Mouse (Mus musculus): ENCODE measurements around the gene Gm11172. TPM values are rescaled to one million over a fixed set of nuclear protein-coding genes. Genes with fewer than 3 reads are reported as not detected.
"Not testable (repeated sequence)": the region's sequence is repeated elsewhere in the genome, so short reads cannot be mapped to it uniquely, and the experiment has no call there.

Gene Gm11172
- polyA plus RNA-seq, 1 experiment from 2014 or later, result not detected

DNA sequence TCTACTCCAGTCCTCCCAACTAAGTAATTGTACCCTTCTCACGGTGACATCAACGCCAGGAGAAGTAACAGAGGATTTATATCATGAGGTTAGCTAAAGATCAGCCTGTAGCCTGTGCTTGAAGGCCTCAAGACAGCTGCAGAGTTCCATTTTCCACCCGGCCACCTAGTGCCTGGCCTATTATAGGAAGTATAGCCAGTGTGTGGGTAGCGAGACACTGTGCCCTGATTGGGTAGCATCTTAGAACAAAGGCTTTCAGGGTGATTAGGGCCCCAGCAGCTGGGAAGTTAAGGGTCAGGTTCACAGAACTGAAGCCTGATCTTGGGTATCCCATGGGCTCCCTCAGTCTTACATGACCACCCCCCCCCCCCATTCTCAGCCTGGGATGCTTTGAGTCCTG is 23.8 kb upstream of the Gm11172 start:
- Histone ChIP-seq H3K9me3 (ENCODE audit: control insufficient read depth, low read length) (no peaks in the 10 kb centered on the region), H3K4me2 (replicated peaks; ENCODE audit: low read depth, low read length) (no peak overlapping the region), H3K9ac (ENCODE audit: low read depth, low read length) (no peak overlapping the region), H3K4me3 (ENCODE audit: low read length) (no peak overlapping the region), H3K27ac (ENCODE audit: low read depth, low read length) (no peak overlapping the region), H3K4me1 (ENCODE audit: control insufficient read depth, insufficient read depth, low read length) (peaks cover 10% of the 10 kb centered on the region), H3K27me3 (ENCODE audit: control insufficient read depth, insufficient read depth, low read length) (no peaks in the 10 kb centered on the region), H3K36me3 (ENCODE audit: control insufficient read depth, insufficient read depth, low read length) (no peaks in the 10 kb centered on the region)
- 41% methylated on average over 4 of the region's 4 CpGs for WGBS
- ATAC-seq (ENCODE audit: low FRiP score, low TSS enrichment), result no peak

DNA sequence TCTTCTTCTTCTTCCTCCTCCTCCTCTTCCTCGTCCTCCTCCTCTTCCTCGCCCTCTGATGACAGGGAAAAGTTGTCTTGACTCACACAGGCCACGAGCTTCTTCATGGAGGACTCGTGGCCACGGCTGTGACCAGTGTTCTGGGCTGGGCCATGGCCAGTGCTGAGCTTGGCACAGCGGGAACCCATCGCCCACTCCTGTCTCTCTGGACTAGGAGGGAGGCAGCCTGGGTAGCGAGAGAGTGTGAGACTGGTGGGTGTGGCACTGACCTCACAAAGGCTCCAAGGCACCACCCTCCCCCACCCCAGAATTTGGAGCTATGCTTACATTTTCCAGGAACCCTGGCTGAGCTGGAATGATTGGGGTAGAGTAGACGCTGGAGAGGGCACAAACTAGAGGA is 22.0 kb upstream of the Gm11172 start, which contains the start of gene Prm3:
Gene Prm3 (minus strand): TSS at position 213 of the 400 bp plus-strand sequence.
- Histone ChIP-seq H3K4me2 (replicated peaks; ENCODE audit: low read depth, low read length) (no peak within 1 kb of the TSS), H3K4me1 (ENCODE audit: control insufficient read depth, insufficient read depth, low read length) (peaks cover 7% of the 10 kb centered on the region; the same call in 1 of the 2 replicates), H3K27me3 (ENCODE audit: control insufficient read depth, insufficient read depth, low read length) (no peaks in the 10 kb centered on the region; the same call in 1 of the 2 replicates), H3K9me3 (ENCODE audit: control insufficient read depth, low read length) (no peaks in the 10 kb centered on the region), H3K9ac (ENCODE audit: low read depth, low read length) (no peak within 1 kb of the TSS), H3K36me3 (ENCODE audit: control insufficient read depth, insufficient read depth, low read length) (no peaks in the 10 kb centered on the region), H3K4me3 (ENCODE audit: low read length) (no peak within 1 kb of the TSS), H3K27ac (ENCODE audit: low read depth, low read length) (no peak within 1 kb of the TSS)
- WGBS, result 83% methylated on average over 9 of the region's 9 CpGs
- no peak for ATAC-seq (ENCODE audit: low FRiP score, low TSS enrichment)

DNA sequence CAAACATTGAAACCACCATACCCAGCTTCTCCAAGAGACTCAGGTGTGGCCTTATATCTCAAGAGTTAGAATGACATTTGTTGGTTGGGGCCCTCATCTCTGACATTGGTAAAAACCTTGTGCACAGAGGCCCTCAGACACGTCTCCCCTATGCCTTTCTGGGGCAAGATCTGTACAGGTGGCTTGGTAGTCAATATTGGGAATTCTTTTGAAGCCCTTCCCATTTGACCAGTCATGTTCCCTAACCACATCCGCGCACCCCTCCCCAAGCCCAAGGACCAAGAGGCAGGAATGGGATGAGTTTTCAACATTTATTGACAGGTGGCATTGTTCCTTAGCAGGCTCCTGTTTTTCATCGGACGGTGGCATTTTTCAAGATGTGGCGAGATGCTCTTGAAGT is 16.7 kb upstream of the Gm11172 start, which contains the start of gene Prm2:
Gene Prm2 (minus strand): TSS at position 101 of the 400 bp plus-strand sequence.
- Histone ChIP-seq H3K36me3 (ENCODE audit: control insufficient read depth, insufficient read depth, low read length) (no peaks in the 10 kb centered on the region), H3K9ac (ENCODE audit: low read depth, low read length) (no peak within 1 kb of the TSS), H3K27me3 (ENCODE audit: control insufficient read depth, insufficient read depth, low read length) (peaks cover 7% of the 10 kb centered on the region; the same call in 1 of the 2 replicates), H3K9me3 (ENCODE audit: control insufficient read depth, low read length) (no peaks in the 10 kb centered on the region), H3K4me2 (replicated peaks; ENCODE audit: low read depth, low read length) (no peak within 1 kb of the TSS), H3K27ac (ENCODE audit: low read depth, low read length) (no peak within 1 kb of the TSS), H3K4me3 (ENCODE audit: low read length) (no peak within 1 kb of the TSS), H3K4me1 (ENCODE audit: control insufficient read depth, insufficient read depth, low read length) (no peaks in the 10 kb centered on the region)
- ATAC-seq (ENCODE audit: low FRiP score, low TSS enrichment), result no peak
- 78% methylated on average over 6 of the region's 6 CpGs for WGBS

DNA sequence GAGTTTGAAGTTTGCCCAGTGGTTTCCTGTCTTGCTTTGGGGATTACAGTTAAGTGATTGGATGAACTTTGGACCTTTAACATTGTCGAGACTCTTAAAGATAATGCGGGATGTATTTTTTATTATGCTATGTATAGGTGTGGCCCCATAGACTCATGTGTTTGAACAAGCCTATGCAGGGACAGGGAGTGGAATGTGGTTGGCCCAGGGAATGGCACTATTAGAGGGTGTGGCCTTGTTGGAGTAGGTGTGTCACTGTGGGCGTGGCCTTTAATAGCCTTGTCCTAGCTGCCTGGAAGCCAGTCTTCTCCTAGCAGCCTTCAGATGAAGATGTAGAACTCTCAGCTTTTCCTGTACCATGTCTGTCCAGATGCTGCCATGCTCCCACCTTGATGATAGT is 10.3 kb upstream of the Gm11172 start:
- not testable (repeated sequence) for H3K27ac ChIP-seq (ENCODE audit: low read depth, low read length); H3K4me3 ChIP-seq (ENCODE audit: low read length); H3K36me3 ChIP-seq (ENCODE audit: control insufficient read depth, insufficient read depth, low read length); H3K27me3 ChIP-seq (ENCODE audit: control insufficient read depth, insufficient read depth, low read length); H3K4me1 ChIP-seq (ENCODE audit: control insufficient read depth, insufficient read depth, low read length); H3K9ac ChIP-seq (ENCODE audit: low read depth, low read length); H3K9me3 ChIP-seq (ENCODE audit: control insufficient read depth, low read length); H3K4me2 ChIP-seq (replicated peaks; ENCODE audit: low read depth, low read length); ATAC-seq (ENCODE audit: low FRiP score, low TSS enrichment)
- WGBS, result 86% methylated on average over 3 of the region's 3 CpGs

DNA sequence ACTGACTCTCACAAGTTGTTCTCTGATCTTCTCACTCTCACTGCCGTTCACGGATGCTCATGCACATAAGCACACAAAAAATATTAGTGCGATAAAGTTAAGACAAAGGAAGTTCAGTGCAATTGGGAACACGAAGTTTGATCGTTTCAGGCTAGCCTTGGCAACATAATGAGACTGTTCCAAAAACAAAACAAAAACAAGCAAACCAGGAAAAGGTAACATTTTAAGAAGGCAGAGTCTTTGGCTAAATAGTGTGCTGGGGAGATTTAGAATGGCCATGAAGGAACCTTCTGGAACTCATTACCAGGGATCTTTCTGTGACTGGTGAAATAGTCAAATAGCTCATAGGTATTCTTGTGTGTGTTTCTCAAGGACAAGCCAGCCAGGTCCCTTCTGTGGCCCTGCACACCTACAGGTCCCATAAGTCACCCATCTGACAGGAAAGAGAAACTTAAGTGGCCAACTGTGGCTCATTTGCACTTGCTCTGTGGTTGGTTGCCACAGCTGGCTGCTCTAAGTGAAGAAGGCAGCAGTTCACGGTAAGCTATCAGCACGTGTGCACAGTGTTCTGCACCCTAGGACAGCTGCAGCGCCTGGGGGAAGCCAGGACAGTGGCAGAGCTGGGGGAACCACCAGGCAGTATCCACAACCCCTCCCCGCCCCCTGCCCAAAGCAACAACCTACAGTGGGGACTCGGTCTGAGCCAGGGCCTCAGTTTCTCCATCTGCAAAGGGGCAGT is 6.8 kb upstream of the Gm11172 start, which contains the start of gene Prm1:
Gene Prm1 (minus strand): TSS at position 51 of the 739 bp plus-strand sequence.
- no peak within 1 kb of the TSS for H3K4me2 ChIP-seq (replicated peaks; ENCODE audit: low read depth, low read length)
- H3K36me3 ChIP-seq (ENCODE audit: control insufficient read depth, insufficient read depth, low read length), result no peaks in the 10 kb centered on the region
- H3K27ac ChIP-seq (ENCODE audit: low read depth, low read length), result no peak within 1 kb of the TSS
- ATAC-seq (ENCODE audit: low FRiP score, low TSS enrichment), result no peak
- 76% methylated on average over 10 of the region's 10 CpGs for WGBS
- H3K9me3 ChIP-seq (ENCODE audit: control insufficient read depth, low read length), result no peaks in the 10 kb centered on the region
- H3K27me3 ChIP-seq (ENCODE audit: control insufficient read depth, insufficient read depth, low read length), result no peaks in the 10 kb centered on the region
- H3K4me3 ChIP-seq (ENCODE audit: low read length), result no peak within 1 kb of the TSS
- H3K9ac ChIP-seq (ENCODE audit: low read depth, low read length), result no peak within 1 kb of the TSS
- no peaks in the 10 kb centered on the region for H3K4me1 ChIP-seq (ENCODE audit: control insufficient read depth, insufficient read depth, low read length)

DNA sequence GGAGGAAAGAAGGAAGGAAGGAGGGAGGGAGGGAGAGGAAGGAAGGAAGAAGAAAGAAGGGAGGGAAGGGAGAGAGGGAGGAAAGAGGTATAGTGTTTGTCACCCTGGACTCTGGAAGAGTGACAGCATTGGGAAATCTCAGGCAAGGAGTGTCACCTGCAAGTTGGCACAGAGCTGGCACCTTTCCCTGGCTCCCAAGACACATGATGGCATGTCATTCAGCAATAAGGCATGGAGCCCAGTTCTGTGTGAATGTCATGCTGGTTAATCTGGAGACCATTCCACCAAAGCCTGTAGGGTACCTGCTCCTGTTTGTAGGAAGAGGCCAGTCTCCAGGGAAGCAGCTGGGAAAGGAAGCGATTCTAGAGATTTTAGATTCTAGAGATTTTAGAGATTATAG is 2.3 kb upstream of the Gm11172 start:
- Histone ChIP-seq H3K9me3 (ENCODE audit: control insufficient read depth, low read length) (no peaks in the 10 kb centered on the region), H3K27me3 (ENCODE audit: control insufficient read depth, insufficient read depth, low read length) (no peaks in the 10 kb centered on the region), H3K36me3 (ENCODE audit: control insufficient read depth, insufficient read depth, low read length) (no peaks in the 10 kb centered on the region), H3K4me3 (ENCODE audit: low read length) (no peak overlapping the region), H3K4me1 (ENCODE audit: control insufficient read depth, insufficient read depth, low read length) (no peaks in the 10 kb centered on the region), H3K27ac (ENCODE audit: low read depth, low read length) (no peak overlapping the region), H3K4me2 (replicated peaks; ENCODE audit: low read depth, low read length) (no peak overlapping the region), H3K9ac (ENCODE audit: low read depth, low read length) (no peak overlapping the region)
- no peak for ATAC-seq (ENCODE audit: low FRiP score, low TSS enrichment)
- WGBS, result 92% methylated on average over 1 of the region's 1 CpGs

DNA sequence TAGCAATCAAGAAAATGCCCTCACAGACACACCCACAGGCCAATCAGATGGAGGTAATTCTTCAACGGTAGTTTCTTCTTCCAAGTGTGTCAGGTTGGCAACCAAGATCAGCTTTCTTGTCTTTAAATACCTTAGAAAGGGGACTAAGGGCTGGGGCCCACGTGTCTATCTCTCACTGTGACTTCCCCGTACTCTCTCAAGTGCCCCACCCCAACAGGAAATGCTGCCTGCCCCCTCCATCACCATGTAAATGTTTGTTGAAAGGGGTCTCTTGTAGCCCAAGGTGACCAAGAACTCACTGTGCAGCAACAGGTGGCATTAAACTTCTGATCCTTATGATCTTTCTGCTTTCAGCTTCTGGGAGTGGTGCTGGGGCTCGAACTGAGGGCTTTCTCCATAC is 1.0 kb downstream of the Gm11172 start:
- no peaks in the 10 kb centered on the region for H3K36me3 ChIP-seq (ENCODE audit: control insufficient read depth, insufficient read depth, low read length)
- no peak overlapping the region for H3K9ac ChIP-seq (ENCODE audit: low read depth, low read length)
- no peak for ATAC-seq (ENCODE audit: low FRiP score, low TSS enrichment)
- no peaks in the 10 kb centered on the region for H3K4me1 ChIP-seq (ENCODE audit: control insufficient read depth, insufficient read depth, low read length)
- no peak overlapping the region for H3K27ac ChIP-seq (ENCODE audit: low read depth, low read length)
- H3K27me3 ChIP-seq (ENCODE audit: control insufficient read depth, insufficient read depth, low read length), result no peaks in the 10 kb centered on the region
- 81% methylated on average over 4 of the region's 4 CpGs for WGBS
- H3K4me2 ChIP-seq (replicated peaks; ENCODE audit: low read depth, low read length), result no peak overlapping the region
- no peak overlapping the region for H3K4me3 ChIP-seq (ENCODE audit: low read length)
- H3K9me3 ChIP-seq (ENCODE audit: control insufficient read depth, low read length), result no peaks in the 10 kb centered on the region

DNA sequence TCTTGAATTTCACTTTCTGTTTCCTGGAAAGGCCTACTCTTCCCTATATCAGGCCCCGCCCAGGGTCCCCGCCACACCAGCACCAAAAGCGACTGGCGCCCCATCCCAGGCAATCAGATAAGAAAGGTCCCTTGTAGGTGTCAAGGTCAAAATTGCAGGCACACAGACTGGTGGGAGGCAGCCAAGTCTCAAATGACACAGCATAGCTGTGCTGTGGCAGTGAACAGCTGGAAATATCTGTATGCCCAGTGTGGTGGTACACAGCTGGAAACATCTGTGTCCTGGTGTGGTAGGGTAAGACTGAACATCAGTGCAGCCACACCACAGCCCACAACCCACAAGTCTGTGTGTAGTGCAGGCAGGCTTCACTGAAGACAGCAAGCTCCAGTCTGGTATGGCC is 2.1 kb downstream of the Gm11172 start:
- Histone ChIP-seq H3K9ac (ENCODE audit: low read depth, low read length) (no peak overlapping the region), H3K27ac (ENCODE audit: low read depth, low read length) (no peak overlapping the region), H3K4me2 (replicated peaks; ENCODE audit: low read depth, low read length) (no peak overlapping the region), H3K4me1 (ENCODE audit: control insufficient read depth, insufficient read depth, low read length) (peaks cover under 1% of the 10 kb centered on the region; the same call in 1 of the 2 replicates), H3K27me3 (ENCODE audit: control insufficient read depth, insufficient read depth, low read length) (no peaks in the 10 kb centered on the region), H3K36me3 (ENCODE audit: control insufficient read depth, insufficient read depth, low read length) (no peaks in the 10 kb centered on the region), H3K9me3 (ENCODE audit: control insufficient read depth, low read length) (no peaks in the 10 kb centered on the region), H3K4me3 (ENCODE audit: low read length) (no peak overlapping the region)
- WGBS, result 65% methylated on average over 4 of the region's 4 CpGs
- peak; percentile 42; the same call in 1 of the 2 replicates for ATAC-seq (ENCODE audit: low FRiP score, low TSS enrichment)

DNA sequence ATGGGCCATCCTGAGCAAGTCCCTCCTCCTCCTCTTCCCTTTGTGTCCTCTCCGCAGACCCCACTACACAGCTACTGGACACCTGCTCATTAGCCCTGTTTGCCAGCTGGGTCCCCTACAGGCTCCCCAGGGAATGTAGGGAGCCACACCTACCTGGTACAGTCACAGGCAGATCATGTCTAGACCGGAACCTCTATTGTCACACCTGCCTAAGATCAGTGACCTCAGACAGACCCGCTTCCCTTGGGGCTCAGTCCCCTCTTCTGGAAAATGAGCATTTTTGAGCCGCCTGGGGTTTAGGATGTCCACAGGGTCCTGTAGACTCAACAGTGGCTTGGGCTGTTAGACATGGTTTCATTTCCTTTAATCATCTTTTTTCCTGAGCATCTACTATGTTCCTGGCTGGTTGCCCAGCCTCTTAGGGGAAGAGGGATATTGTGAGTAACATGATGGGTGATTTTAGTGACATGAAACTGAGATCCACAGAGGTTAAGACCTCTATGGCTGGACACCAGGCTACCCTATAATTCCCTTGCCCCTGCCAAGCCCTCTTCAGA is 5.9 kb downstream of the Gm11172 start:
- WGBS, result 87% methylated on average over 4 of the region's 4 CpGs
- Histone ChIP-seq H3K4me3 (ENCODE audit: low read length) (no peak overlapping the region), H3K4me2 (replicated peaks; ENCODE audit: low read depth, low read length) (no peak overlapping the region), H3K9me3 (ENCODE audit: control insufficient read depth, low read length) (no peaks in the 10 kb centered on the region), H3K4me1 (ENCODE audit: control insufficient read depth, insufficient read depth, low read length) (peaks cover 15% of the 10 kb centered on the region; the same call in 1 of the 2 replicates), H3K27ac (ENCODE audit: low read depth, low read length) (no peak overlapping the region), H3K27me3 (ENCODE audit: control insufficient read depth, insufficient read depth, low read length) (0 out of 2 replicates have a peak, but pooled peaks cover 2% of the 10 kb centered on the region), H3K36me3 (ENCODE audit: control insufficient read depth, insufficient read depth, low read length) (no peaks in the 10 kb centered on the region), H3K9ac (ENCODE audit: low read depth, low read length) (no peak overlapping the region)
- no peak for ATAC-seq (ENCODE audit: low FRiP score, low TSS enrichment)
